In genomic region chr6:51523807-51524320, GRCm38 (mm10) we compare ENCODE assay signal across 7 mouse cellular contexts. TPM values are rescaled to one million over a fixed set of nuclear protein-coding genes. Genes with fewer than 3 reads are reported as not detected.
DNase-seq lines count a peak whose midpoint lies in the region; ATAC-seq lines count a peak whose summit lies in the region.

TSS of gene Snx10 (plus strand) at chr6:51523901.

- intact Hi-C loops in left cerebral cortex, postnatal 10 days (cut with DNase I), result no loop called here

- H3K4me2 ChIP-seq in hindbrain, embryonic 11.5 days (replicated peaks; ENCODE audit: low read depth, low read length), result peak within 1 kb of the TSS; percentile 64

- peak; percentile 37 for DNase-seq in T-cell, adult 2 months (ENCODE audit: low spot score)
- DNase-seq in cerebellum, adult 9-11 months, result peak; percentile 61
- DNase-seq in frontal cortex, postnatal 10 days (ENCODE audit: low spot score in 2 of 2), result peak; percentile 29 to 59
- peak; percentile 74 for DNase-seq in hindbrain, embryonic 11.5 days (ENCODE audit: low spot score)
- DNase-seq in left cerebral cortex, postnatal 10 days (ENCODE audit: extremely low spot score in 1 of 2, low spot score in 2 of 2), result peak in 1 of 2 experiments; percentile 75
- DNase-seq in right cerebral cortex, postnatal 25 days, result peak; percentile 72

- peak; percentile 74 for ATAC-seq in hindbrain, embryonic 11.5 days (ENCODE audit: low FRiP score)
- peak; percentile 54 for ATAC-seq in megakaryocyte progenitor cell, adult 5-6 weeks (replicated peaks; ENCODE audit: poor library complexity)

- H3K9ac ChIP-seq in hindbrain, embryonic 11.5 days (ENCODE audit: low read depth, low read length), result peak within 1 kb of the TSS; percentile 77

- no peaks in the 10 kb centered on the region for H3K36me3 ChIP-seq in hindbrain, embryonic 11.5 days (ENCODE audit: control insufficient read depth, insufficient read depth, low read length)

- H3K9me3 ChIP-seq in hindbrain, embryonic 11.5 days (ENCODE audit: control insufficient read depth, low read length), result no peaks in the 10 kb centered on the region

- H3K4me1 ChIP-seq in hindbrain, embryonic 11.5 days (replicated peaks; ENCODE audit: control insufficient read depth, insufficient read depth, low read length), result peaks cover 3% of the 10 kb centered on the region; the same call in 1 of the 2 replicates

- H3K27ac ChIP-seq in hindbrain, embryonic 11.5 days (ENCODE audit: low read depth, low read length), result peak within 1 kb of the TSS; percentile 44; the same call in 1 of the 2 replicates

- peak within 1 kb of the TSS; percentile 66 for H3K4me3 ChIP-seq in hindbrain, embryonic 11.5 days (ENCODE audit: low read depth, low read length)

- WGBS in hindbrain, embryonic 11.5 days, result 0% methylated on average over 47 of the region's 47 CpGs

- no peaks in the 10 kb centered on the region for H3K27me3 ChIP-seq in hindbrain, embryonic 11.5 days (ENCODE audit: control insufficient read depth, insufficient read depth, low read length)

RNA-seq across cellular contexts. Expression of gene Snx10, which starts in this region (rescaled TPM):
- polyA plus RNA-seq in hindbrain, embryonic 11.5 days (2014; fragmentation: Nextera tagmentation; extraction: Ambion mirVana), result 45.3 and 47.6 TPM in 2 replicates
- 100 to 1,000 TPM; 127 to 133 TPM for total RNA-seq in left cerebral cortex, postnatal 10 days (2021)
- 66.9 and 67.8 TPM in 2 replicates for total RNA-seq in megakaryocyte progenitor cell, adult 5-6 weeks (2015)
- total RNA-seq in megakaryocyte progenitor cell, adult 5-6 weeks (2017), result 54.1 and 55.1 TPM in 2 replicates
